Mouse (Mus musculus) mouse trophoblast stem cell (cell line): ENCODE results near the gene Kcnj12.

Experiments used
- in situ Hi-C, 2 experiments: fragments of 300-500 bp; cut with MseI, MboI; formaldehyde crosslinking; loops; 2 replicates in 1 of 2; 3 replicates in 1 of 2; pipeline ENCODE4 v1.15.1; 2025

The Kcnj12 gene

DNA sequence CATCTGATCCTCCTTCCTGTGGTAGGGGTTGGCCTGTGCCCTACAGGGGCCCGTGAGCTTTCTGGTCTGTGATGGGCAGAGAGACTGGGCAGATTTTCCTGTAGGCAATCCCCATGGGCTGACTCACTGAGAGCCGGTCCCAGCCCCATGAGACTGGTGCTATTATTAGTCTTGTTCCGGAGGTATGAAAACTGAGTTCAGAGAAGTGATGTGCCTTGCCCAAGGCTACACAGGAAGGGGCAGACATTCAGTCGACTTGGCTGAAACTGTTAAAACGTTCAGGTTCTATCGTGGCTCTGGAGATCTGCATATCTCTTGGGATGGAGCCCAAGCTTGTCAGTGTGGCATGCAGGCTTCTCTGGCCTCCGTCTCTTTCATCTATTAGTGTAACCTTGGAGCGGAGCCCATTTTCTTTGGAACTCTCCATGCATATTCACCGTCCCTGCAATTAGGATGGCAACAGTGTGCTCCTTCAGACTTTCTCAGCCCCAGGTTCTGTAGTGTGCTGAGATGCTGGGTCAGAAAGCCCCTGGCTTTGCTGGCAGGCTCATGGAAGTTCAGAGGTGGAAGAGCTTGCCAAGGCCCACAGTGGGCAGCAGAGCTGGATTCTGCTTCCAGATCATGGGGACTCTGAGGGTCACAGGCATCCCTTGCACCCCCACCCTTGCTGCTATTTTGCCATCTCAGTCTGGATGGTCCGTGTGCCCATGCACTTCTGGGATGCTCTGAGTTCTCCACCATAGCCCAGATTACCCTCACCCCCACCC, 37.5 kb downstream of the Kcnj12 start:
- in situ Hi-C loops: no loop called here

DNA sequence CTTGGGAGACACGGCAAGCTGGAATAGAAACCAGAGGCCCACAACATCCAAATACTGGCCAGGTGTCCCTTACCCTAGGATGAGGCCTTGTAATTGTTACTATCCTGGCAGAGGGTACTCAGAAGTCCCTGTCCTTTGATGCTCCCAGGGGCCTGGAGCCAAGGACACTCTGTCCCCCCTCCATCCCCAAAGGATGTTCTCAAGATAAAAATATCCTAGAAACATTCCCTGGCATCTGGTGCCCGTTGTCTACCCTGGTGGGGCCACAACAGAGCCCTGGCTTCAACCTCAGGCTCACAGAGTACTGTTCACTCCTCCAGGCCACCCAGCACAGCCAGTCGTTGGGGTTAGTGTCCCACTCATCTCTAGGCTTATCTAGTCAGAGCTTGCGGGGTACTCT, 38.3 kb downstream of the Kcnj12 start:
- in situ Hi-C loops: no loop called here

DNA sequence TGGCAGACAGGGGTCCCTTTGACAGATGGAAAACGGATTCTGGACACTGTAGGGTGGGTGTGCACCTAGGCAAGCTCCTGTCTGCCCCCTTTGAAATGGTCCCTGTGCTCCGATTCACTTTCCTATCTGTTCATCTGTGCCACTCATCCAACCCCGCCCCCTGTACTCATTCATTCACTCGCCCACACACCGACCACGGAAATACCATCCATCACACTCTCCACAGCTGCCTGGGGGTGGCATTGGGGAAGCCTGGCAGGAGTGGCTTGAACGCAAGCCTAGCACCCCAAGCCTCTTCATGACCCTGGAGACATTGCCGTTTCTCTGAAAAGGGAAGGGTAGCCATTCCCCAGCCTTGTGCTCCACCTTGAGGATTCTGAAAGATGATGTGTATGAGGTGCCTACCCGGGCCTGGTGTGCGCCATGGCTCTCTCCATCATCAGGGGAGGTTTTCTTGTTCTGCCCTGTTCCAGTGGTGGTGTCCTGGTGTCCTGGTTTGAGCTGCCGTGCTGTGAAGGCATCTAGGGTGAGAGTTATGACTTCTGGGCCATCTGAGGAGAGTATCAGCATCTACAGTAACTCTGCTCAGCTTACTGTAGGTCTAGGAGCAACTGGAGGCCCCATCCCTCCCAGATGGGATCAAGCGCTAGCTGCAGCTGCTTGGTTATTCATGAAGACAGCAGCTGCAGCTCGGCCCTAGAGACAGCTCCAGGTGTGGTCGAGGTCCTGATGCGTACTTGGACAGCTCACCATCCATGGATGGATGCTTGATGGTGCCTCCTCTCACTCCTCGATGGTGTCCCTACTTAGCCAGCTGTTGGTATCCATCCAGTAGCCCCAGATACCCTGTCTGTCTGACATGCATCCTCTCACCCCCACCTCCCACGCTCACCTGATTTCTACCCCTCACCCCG, 40.4 kb downstream of the Kcnj12 start:
- in situ Hi-C loops: no loop called here

DNA sequence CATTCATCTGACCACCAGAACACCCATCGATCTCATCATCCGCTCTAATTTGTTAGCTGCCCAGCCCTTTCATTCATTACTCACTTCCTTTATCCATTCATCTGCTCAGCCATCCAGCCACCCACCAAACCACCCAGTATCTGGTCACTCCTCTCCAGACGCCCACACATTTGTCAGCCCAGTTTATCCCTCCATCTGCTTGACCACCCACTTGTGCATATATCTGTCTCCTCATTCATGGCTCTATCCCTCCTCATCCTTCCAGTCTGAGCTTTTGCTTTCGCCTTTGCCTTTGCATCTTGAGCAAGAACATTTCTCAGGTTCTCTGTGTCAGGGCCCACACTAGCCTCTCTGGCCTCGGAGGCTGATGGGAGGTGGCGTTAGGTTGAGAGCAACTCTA, 41.1 kb downstream of the Kcnj12 start:
- in situ Hi-C loops: no loop called here

DNA sequence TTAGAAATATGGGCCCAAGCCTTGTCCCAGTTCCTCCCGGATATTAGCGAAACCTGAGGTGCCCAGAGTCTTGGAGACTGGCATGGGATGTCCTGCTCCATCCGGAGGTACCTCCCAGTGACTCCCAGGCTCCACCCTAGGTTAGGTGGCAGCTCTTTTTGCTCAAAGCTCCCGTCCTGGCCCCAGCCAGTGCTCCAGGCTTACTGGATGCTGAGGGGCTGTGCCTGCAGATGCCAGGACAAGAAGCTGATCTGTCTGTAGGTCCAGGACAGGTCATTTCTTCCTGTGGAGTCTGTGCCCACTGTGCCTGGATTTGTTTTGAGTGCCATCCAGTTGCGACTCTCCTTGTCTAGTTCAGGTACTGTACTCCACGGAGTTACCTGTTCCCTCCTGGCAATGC, 43.3 kb downstream of the Kcnj12 start:
- in situ Hi-C loops: no loop called here

DNA sequence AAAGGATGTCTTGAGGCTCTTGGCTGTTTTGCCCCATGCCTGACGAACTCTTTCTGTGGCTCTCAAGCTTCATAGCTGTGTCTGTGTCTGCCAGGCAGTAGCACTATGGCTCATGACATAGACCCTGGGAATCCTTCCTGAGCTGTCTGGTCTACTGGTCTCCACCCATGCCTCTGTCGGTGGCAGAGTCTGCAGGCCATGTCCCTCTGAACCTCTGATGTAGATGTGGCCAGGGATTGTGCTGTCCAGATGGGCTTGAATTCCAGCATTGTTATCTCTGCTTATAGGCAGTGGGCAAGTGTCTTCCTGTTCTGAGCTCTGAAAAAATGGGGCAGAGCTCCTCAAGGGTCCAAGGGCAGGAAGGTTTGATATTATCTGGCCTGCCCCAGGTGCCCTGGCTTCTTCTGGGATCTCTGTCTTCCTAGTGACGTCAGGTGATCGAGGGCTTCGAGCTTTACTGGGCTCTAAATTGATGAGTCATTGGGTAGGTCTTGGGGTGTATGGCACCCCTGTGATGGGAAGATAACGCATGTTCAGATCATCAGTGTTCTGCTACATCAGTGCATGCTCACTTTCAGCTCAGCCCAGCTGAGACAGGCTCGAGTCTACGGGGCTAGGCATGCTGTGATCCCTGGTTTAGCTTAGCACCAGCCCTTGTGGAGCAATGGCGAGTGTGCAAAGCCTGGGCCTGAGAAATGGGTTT, 44.9 kb downstream of the Kcnj12 start:
- in situ Hi-C loops: no loop called here

DNA sequence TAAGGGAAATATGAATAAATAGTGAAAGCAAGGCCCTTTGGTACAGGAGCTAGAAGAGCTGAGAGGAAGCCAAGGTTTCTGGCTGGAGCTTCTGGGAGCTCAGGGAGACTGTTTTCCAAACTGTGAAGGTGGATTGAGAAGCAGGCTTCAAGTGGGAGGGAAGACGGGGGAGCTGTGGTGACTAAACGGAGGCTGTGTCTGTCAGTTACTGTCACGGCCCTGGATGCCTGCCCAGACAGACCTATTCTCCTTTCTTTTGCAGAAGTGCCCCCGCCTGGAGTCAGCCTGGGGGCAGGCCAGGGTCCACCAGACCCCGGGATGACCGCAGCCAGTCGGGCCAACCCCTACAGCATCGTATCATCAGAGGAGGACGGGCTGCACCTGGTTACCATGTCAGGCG, 46.5 kb downstream of the Kcnj12 start:
- in situ Hi-C loops: no loop called here

DNA sequence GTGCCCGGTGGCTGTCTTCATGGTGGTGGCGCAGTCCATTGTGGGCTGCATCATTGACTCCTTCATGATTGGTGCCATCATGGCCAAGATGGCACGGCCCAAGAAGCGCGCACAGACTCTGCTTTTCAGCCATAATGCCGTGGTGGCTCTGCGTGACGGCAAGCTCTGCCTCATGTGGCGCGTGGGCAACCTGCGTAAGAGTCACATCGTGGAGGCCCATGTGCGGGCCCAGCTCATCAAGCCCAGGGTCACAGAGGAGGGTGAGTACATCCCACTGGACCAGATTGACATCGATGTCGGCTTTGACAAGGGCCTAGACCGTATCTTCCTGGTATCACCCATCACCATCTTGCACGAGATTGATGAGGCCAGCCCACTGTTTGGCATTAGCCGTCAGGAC, 47.3 kb downstream of the Kcnj12 start:
- in situ Hi-C loops: no loop called here

DNA sequence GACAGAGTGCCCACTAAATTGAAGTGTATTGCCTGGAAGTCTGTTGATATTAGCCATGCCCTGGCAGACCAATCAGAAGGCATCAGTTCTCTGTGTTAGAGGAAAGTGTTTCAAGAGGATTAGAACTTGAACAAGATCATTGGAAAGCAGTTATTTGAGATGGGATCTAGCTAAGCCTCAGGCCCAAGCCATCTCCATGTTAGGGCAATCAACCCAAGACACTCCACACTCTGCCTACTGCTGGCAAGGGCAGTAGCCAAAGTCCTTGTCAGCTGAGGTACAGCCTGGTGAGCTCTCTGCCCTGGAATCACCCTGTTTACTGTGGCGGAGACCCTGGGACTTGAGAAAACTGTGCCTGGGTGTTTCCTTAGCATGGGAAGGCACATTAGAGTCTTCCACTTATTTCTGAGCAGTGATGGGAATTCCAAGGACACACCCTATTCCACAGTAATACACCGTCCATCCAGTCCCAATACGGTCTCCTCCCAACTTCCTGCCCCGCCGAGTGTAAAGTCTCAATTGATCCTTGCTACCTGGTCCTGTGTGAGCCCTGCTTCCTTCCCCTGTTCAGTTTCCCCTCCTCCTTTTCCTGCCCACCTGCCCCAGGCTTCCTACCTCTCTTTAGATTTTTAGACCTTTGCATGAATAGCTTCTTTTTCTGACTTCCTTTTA, 52.4 kb downstream of the Kcnj12 start:
- in situ Hi-C loops: no loop called here

DNA sequence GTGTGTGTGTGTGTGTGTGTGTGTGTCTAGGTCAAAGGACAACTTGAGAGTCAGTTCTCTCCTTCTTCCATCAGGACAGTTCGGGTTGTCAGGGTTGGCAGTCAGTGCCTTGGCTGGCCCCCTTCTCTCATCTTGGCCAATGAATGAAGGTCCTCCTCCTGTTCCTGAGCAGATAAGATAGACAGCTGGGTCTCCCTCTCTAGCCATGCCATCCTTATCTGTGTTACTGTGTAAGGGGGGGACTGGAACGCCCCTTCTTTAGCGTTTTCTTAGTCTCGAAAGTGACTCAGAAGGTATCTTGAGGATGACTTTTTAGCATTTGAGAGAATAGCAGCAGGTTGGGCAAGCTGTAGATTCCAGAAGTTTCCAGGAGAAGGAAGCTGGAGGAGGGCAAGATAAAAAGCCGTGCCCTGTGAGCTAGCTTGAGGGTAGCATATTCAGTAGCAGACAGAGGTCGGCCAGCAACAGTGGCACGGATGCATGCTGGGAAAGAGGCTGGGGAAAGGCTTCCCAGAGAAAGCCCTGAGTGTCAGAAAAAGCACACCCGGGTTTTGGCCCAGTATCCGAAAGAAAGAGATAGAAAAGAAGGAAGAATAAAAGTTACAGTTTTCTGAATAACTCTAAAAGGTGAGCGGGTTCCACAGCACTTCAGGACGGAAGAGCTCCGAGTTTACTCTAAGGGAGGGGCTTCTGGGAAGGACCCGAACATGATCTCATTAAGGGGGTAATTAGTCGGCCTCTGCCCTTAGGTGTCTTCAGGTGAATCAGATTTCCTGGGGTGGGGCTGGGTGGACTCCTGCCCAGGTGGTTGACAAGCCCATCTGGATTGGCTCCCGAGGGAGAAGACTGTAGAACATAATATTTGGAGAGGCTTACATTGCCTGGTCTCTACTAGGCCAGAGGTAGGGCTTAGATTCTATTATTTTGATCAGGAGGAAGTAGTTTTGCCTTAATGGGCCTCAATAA, 53.3 kb downstream of the Kcnj12 start:
- in situ Hi-C loops: no loop called here

DNA sequence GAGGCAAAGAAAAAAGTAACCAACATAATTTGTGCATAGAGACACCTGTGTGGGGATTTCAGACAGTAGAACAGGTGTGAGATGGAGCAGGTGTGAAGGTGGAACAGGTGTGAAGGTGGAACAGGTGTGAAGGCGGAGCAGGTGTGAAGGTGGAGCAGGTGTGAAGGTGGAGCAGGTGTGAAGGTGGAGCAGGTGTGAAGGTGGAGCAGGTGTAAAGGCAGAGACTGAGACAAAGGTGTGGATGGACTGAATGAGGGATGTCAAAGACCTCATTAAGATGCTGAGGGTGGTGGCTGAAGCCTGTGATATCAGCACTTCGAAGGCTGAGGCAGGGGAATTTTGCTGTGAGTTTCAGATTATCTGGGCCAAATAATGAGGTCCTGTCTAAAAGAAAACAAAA, 59.3 kb downstream of the Kcnj12 start:
- in situ Hi-C loops: loop anchor here in 1 of 2 experiments (5.0 kb wide), 1 partner anchor 129 kb away; no protein-coding TSS in a partner anchor

DNA sequence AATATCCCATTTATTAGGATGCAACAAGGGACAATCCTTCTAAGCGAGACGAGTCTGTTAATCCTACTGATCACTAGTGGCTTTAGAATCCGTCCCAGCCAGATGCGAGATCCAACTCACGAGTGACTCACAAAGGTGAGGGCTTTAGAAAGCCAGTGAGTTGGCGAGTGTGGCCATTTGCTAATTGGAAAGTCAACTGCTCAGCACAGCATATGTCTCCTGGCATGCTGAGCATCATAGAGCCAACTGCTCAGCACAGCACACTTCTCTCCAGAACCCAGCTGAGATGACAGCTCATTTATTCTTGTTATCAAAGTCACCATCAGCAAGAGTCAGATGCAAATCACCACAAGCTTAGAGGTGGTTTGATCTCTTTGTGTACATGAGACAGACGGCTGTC, 67.8 kb downstream of the Kcnj12 start:
- in situ Hi-C loops: no loop called here

DNA sequence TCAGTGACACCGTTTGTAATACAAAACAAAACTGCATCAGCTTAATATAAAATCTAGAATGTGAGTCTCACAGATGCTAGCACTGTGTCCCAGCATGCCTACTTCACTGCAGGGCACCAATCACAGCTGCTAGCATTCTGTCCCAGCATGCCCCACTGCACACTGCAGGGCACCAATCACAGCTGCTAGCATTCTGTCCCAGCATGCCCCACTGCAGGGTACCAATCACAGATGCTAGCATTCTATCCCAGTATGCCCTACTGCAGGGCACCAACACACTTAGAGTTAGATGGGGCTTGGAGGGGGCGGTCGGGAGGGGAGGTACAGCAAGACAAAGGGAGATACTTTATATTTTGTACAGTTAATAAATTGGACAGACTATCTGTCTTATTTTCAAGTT, 68.8 kb downstream of the Kcnj12 start:
- in situ Hi-C loops: no loop called here

DNA sequence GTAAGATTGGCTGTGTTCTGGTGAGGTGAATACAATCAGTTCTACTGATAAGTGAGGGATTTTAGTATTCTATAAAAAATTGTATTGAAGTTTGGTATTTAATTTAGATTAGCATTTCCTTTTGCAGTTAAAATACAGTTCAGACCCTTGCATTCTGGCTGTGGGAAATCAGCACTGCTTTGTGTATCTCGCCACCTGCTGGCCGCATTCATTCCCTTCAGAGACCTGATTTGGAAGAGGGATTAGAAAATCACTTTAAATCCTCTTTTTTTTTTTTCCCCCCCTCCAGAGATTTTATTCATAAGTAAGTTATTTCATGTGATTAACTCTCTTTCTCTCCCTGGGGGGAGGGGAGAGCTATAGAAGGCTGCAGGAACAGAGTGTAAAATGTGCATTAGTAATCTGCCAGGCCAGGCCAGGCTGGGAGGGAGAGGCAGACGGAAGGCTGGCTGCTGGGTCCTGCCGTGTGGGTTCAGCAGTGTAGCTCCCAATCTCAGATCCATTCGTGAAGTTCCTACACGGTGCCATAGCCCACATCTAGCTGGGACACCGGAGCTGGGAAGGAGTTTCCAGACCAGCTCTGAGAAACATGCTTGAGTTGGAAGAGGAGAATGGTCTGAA, 69.4 kb downstream of the Kcnj12 start:
- in situ Hi-C loops: no loop called here

DNA sequence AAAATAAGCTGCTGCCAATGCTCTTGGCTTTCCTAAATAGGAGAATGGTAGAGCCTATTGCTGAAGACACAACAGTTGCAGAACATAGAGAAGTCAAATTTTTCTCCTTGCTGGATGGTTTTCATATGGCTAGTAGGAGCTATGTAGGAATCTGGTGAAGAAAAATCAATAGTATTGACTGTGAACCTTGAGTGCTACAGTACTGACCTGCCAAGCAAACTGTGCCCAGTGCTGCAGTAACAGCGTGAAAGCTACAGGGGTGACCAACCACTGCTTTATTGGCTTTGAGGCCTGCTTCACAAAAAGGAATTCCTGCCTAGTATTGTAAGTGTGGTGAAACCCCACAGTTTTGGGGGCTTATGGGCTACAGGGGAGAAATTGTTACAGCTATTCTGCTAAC, 75.7 kb downstream of the Kcnj12 start:
- in situ Hi-C loops: no loop called here

DNA sequence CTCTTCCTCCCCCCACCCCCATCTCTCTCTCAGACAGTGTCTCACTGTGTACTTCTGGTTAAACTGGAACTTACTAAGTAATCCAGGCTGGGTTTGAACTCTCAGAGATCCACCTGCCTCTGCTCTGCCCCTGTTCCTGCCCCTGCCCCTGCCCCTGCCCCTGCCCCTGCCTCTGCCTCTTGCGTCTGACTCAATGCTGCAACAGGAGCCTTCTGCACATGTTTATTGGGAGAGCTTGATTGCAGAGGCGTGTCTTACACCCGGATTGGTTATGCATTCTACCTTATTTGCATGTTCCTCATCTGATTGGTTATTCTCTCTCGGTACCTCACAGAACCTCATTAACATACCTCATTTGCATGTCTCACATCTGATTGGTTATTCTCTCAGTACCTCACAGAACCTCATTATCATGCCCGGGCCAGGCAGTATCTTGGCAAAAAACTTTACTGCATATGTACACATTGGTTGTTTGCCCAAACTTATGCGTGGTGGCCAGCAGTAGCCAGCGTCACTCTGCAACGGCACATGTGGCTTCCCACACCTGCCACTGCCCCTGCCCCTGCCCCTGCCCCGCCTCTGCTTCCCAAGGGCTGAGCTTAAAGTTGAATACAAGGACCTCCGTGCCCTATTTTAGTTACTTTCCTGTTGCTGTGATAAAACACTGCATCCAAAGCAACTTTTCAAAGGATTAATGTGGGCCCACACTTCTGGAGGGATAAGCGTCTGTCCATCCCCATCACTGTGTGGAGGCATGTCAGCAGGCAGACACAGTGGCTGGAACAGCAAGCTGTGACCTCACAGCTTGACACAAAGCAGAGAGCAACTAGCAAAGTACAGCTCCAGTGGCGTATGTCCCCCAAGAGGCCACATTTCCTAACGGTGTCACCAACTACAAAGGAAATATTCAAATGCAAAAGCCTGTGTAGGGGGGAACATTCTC, 80.3 kb downstream of the Kcnj12 start:
- in situ Hi-C loops: no loop called here

DNA sequence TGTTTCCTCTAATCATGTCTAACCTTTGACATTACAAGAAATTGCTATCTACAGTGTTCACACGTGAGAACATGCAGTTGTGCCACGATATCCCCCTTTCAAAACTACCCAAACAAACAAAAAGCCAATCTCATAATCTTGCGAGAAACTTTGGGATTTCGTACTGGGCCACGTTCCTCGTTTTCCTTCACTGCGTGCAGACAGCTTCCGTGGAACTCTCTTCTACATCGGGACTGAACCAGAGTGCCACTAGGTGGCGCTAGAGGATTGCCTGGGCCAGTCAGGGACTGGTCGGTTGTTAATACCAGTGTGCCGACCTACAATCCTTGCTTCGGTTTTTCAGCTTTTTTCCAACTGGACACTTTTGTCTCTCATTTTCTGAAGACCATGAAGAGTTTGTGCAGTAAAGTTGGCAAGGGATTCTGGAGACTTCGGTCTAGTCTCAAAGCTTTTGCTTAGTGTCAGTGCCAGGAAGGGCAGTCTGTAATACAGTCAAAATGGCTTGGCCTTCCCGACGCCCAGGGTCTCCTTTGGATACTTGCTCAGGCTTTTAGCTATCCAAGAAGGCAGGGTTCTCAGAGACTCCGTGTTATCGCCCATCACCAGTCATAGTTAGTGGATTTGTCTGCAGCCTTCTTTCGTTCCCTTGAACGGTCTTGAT, 82.0 kb downstream of the Kcnj12 start:
- in situ Hi-C loops: no loop called here

DNA sequence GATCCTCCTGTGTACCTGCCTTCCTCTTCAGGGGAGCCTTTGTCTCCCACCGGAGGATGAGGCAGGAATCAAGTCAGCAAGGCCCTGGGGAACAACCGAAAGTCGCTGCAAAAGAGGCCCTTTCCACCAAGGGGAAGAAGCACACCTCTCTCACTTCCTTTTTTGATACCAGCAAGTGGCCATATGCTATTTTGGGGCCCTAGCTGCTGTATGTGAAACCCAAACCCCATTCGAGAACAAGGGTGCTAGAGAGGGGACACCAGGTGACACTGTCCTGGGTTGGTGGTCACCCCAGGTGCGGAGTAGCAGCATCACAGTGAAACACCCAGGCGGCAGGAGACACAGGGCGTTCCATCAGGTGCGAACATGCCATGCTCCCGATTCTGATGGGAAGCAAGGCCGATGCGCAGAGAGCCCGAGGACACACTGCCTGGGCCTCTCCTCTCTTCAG, 86.6 kb downstream of the Kcnj12 start:
- in situ Hi-C loops: no loop called here
